Mouse (Mus musculus): ENCODE data around the gene Gpr143.
"Not testable (repeated sequence)": the region's sequence is repeated elsewhere in the genome, so short reads cannot be mapped to it uniquely, and the experiment has no call there.

DNA sequence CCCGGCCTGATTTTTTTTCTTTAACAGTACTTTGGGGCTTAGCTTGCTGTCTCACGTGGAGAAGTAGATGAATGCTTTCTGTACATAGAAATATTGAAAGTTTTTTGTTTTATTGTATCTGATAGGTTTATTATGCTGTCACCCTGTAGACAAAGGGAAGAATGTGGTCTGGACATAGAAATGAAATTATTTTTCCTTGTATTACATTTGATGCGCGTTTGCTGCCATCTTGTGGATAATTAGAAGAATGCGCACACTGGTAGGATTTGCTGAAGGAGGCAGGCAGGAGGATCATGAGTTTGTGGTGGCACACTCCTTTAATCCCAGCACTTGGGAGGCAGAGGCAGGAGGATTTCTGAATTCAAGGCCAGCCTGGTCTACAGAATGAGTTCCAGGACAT is 53.2 kb downstream of the Gpr143 start:
- TF ChIP-seq GATA1, TAL1 (IDR thresholded peaks at IDR 0.05; ENCODE audit: low read length): not testable (repeated sequence)
